ENCODE assay signal across 7 mouse cellular contexts in the genomic region with DNA sequence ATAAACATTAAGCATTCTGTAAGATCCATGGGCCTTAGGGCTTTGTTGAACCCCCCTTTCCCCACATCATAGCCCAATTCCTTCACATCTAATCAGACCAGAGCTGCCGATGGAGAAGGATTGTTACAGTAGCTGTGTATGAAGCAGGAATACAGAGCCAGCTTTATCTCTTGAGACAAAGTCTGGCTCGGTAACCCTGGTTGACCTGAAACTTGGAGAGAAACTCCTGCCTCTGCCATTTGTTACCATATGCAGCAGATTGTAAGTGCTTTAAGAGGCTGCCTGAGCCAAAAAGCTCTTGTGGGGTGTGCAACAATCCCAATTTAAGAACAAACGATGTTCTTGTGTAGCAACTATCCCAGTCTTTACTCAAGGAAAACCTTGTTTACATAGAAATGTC. TPM values are rescaled to one million over a fixed set of nuclear protein-coding genes. Genes with fewer than 3 reads are reported as not detected.
DNase-seq lines count a peak whose midpoint lies in the region; ATAC-seq lines count a peak whose summit lies in the region.

No protein-coding gene starts in this region.

- H3K4me1 ChIP-seq in megakaryocyte, embryonic 14.5 days: peaks cover 44% of the 10 kb centered on the region
- peaks cover 28% of the 10 kb centered on the region for H3K4me1 ChIP-seq in forebrain, embryonic 13.5 days
- peaks cover 23% of the 10 kb centered on the region for H3K4me1 ChIP-seq in limb, embryonic 13.5 days
- H3K4me1 ChIP-seq in stomach, embryonic 16.5 days (ENCODE audit: control insufficient read depth, insufficient read depth, low read length): peaks cover 20% of the 10 kb centered on the region

- H3K4me2 ChIP-seq in forebrain, embryonic 13.5 days: peak overlapping the region; percentile 98
- peak overlapping the region; percentile 96 for H3K4me2 ChIP-seq in limb, embryonic 13.5 days (replicated peaks)
- peak overlapping the region; percentile 96 for H3K4me2 ChIP-seq in stomach, embryonic 16.5 days (ENCODE audit: low read depth, low read length)

- H3K27me3 ChIP-seq in megakaryocyte, embryonic 14.5 days (replicated peaks): peaks cover 4% of the 10 kb centered on the region
- no peaks in the 10 kb centered on the region for H3K27me3 ChIP-seq in forebrain, embryonic 13.5 days
- H3K27me3 ChIP-seq in limb, embryonic 13.5 days: no peaks in the 10 kb centered on the region
- no peaks in the 10 kb centered on the region for H3K27me3 ChIP-seq in stomach, embryonic 16.5 days (ENCODE audit: control insufficient read depth, insufficient read depth, low read length)

- H3K36me3 ChIP-seq in megakaryocyte, embryonic 14.5 days (replicated peaks; ENCODE audit: low read length): peaks cover 21% of the 10 kb centered on the region
- H3K36me3 ChIP-seq in forebrain, embryonic 13.5 days (ENCODE audit: poor library complexity, severe bottlenecking): no peaks in the 10 kb centered on the region
- no peaks in the 10 kb centered on the region; the same call in 1 of the 2 replicates for H3K36me3 ChIP-seq in limb, embryonic 13.5 days
- H3K36me3 ChIP-seq in stomach, embryonic 16.5 days (ENCODE audit: control insufficient read depth, insufficient read depth, low read length): no peaks in the 10 kb centered on the region

- DNase-seq in ovary, postnatal 36 days (ENCODE audit: low spot score): no peak

- H3K4me3 ChIP-seq in megakaryocyte, embryonic 14.5 days (replicated peaks): peak overlapping the region; percentile 97
- peak overlapping the region; percentile 90 for H3K4me3 ChIP-seq in forebrain, embryonic 13.5 days
- peak overlapping the region; percentile 83 for H3K4me3 ChIP-seq in limb, embryonic 13.5 days
- peak overlapping the region; percentile 93 for H3K4me3 ChIP-seq in stomach, embryonic 16.5 days (replicated peaks; ENCODE audit: low read length)

- peak overlapping the region; percentile 87 for H3K9ac ChIP-seq in forebrain, embryonic 13.5 days
- H3K9ac ChIP-seq in limb, embryonic 13.5 days: peak overlapping the region; percentile 88
- peak overlapping the region; percentile 96 for H3K9ac ChIP-seq in stomach, embryonic 16.5 days (ENCODE audit: low read length)

- ATAC-seq in megakaryocyte, adult 5-6 weeks (ENCODE audit: poor library complexity, severe bottlenecking): no peak
- no peak for ATAC-seq in forebrain, embryonic 13.5 days
- no peak for ATAC-seq in limb, embryonic 13.5 days (ENCODE audit: low FRiP score, low read depth)
- no peak for ATAC-seq in stomach, embryonic 16.5 days (ENCODE audit: insufficient read depth, low FRiP score)
- ATAC-seq in monocyte, adult 5-6 weeks (replicated peaks; ENCODE audit: insufficient number of reproducible peaks, low FRiP score, low TSS enrichment, poor library complexity, severe bottlenecking): no peak

- H3K9me3 ChIP-seq in megakaryocyte, embryonic 14.5 days: no peaks in the 10 kb centered on the region
- H3K9me3 ChIP-seq in forebrain, embryonic 13.5 days (replicated peaks): no peaks in the 10 kb centered on the region
- H3K9me3 ChIP-seq in limb, embryonic 13.5 days: no peaks in the 10 kb centered on the region
- no peaks in the 10 kb centered on the region for H3K9me3 ChIP-seq in stomach, embryonic 16.5 days (replicated peaks; ENCODE audit: control insufficient read depth, low read length)

- WGBS in forebrain, embryonic 13.5 days: 70% methylated on average over 3 of the region's 3 CpGs
- WGBS in limb, embryonic 13.5 days: 78% methylated on average over 3 of the region's 3 CpGs
- WGBS in stomach, embryonic 16.5 days: 42% methylated on average over 3 of the region's 3 CpGs

- no peak overlapping the region for H3K27ac ChIP-seq in forebrain, embryonic 13.5 days
- H3K27ac ChIP-seq in limb, embryonic 13.5 days: no peak overlapping the region
- no peak overlapping the region for H3K27ac ChIP-seq in stomach, embryonic 16.5 days (ENCODE audit: low read length)

RNA-seq across cellular contexts. Expression of gene Ndufs6, which starts 3.4 kb away (rescaled TPM):
- polyA plus RNA-seq in megakaryocyte, embryonic 14.5 days (2012; ENCODE audit: insufficient read depth, low replicate concordance): 32.4 and 302 TPM in 2 replicates
- total RNA-seq in megakaryocyte, adult 5-6 weeks (2015): 116 and 143 TPM in 2 replicates
- total RNA-seq in megakaryocyte, adult 5-6 weeks (2017): 82.4 and 91.8 TPM in 2 replicates
- 386 and 392 TPM in 2 replicates for polyA plus RNA-seq in forebrain, embryonic 13.5 days (2015; fragmentation: Nextera tagmentation; extraction: Ambion mirVana)
- polyA plus RNA-seq in limb, embryonic 13.5 days (2015; fragmentation: Nextera tagmentation; extraction: Ambion mirVana): 367 and 396 TPM in 2 replicates
- 368 and 371 TPM in 2 replicates for polyA plus RNA-seq in stomach, embryonic 16.5 days (2015; fragmentation: Nextera tagmentation; extraction: Ambion mirVana)
- 56.8 to 89.3 TPM (median 66.2 TPM) in 3 replicates for total RNA-seq in monocyte, adult 5-6 weeks (2017)

RNA-seq across cellular contexts. Expression of gene Mrpl36, which starts 3.4 kb away (rescaled TPM):
- 67.2 and 126 TPM in 2 replicates for polyA plus RNA-seq in megakaryocyte, embryonic 14.5 days (2012; ENCODE audit: insufficient read depth, low replicate concordance)
- 65.4 and 68.6 TPM in 2 replicates for total RNA-seq in megakaryocyte, adult 5-6 weeks (2015)
- 27.7 and 28.1 TPM in 2 replicates for total RNA-seq in megakaryocyte, adult 5-6 weeks (2017)
- 114 and 115 TPM in 2 replicates for polyA plus RNA-seq in forebrain, embryonic 13.5 days (2015; fragmentation: Nextera tagmentation; extraction: Ambion mirVana)
- 119 and 124 TPM in 2 replicates for polyA plus RNA-seq in limb, embryonic 13.5 days (2015; fragmentation: Nextera tagmentation; extraction: Ambion mirVana)
- polyA plus RNA-seq in stomach, embryonic 16.5 days (2015; fragmentation: Nextera tagmentation; extraction: Ambion mirVana): 122 and 125 TPM in 2 replicates
- total RNA-seq in monocyte, adult 5-6 weeks (2017): 13.4 to 21.6 TPM (median 21.1 TPM) in 3 replicates
